Comparison of ENCODE assay signal across 20 mouse cellular contexts in the genomic region with DNA sequence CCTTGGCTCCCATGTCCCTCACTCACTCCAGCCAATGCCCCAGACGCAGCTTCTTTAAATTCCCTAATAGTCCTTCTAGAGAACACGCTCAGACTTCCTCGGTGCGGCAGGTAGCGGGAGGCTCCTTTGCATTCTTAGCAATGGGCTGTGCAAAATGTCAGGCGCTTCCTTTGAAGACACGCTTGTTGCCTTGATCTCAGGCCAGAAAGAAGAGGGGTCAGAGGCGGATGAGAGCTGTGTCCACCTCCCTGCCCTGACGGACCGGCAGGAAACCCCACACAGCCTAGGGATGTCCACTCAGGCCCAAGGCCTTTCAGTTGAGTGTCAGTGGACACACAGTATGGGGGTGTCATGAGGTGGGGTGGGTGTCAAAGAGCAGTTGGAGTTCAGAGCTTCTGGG. TPM values are rescaled to one million over a fixed set of nuclear protein-coding genes. Genes with fewer than 3 reads are reported as not detected.
A peak's percentile ranks its signal among the peaks of the same experiment; 100 is the strongest.
DNase-seq lines count a peak whose midpoint lies in the region; ATAC-seq lines count a peak whose summit lies in the region.
"Had no signal": no experiment of that assay in that cellular context is flagged by ENCODE, and none has a peak within 500 bp of the region (broad histone marks: within the 10 kb centered on the region; RNA-seq: fewer than 3 reads in every experiment).

No protein-coding gene starts in this region.

- no peak overlapping the region for H3K9ac ChIP-seq in intestine, embryonic 14.5 days (ENCODE audit: low read length)
- H3K9ac ChIP-seq in intestine, embryonic 16.5 days (ENCODE audit: low read depth, low read length), result no peak overlapping the region
- H3K9ac ChIP-seq: forebrain, embryonic 15.5 days; heart, embryonic 15.5 days; hindbrain, embryonic 13.5 days had no signal

- H3K36me3 ChIP-seq in intestine, embryonic 14.5 days (ENCODE audit: control insufficient read depth, insufficient read depth, low read length), result no peaks in the 10 kb centered on the region
- H3K36me3 ChIP-seq in intestine, embryonic 16.5 days (ENCODE audit: control insufficient read depth, insufficient read depth, low read length), result no peaks in the 10 kb centered on the region
- H3K36me3 ChIP-seq: forebrain, embryonic 15.5 days; heart, embryonic 15.5 days; hindbrain, embryonic 13.5 days had no signal

- peak overlapping the region; percentile 11; the same call in 1 of the 2 replicates for H3K27ac ChIP-seq in intestine, embryonic 14.5 days (ENCODE audit: low read depth)
- no peak overlapping the region for H3K27ac ChIP-seq in intestine, embryonic 16.5 days (ENCODE audit: low read length)
- H3K27ac ChIP-seq: forebrain, embryonic 15.5 days; heart, adult 2 months; hindbrain, embryonic 13.5 days; hindbrain, postnatal 0 days had no signal

- ATAC-seq in intestine, embryonic 14.5 days (replicated peaks; ENCODE audit: low FRiP score, low TSS enrichment, low read depth), result no peak
- ATAC-seq in intestine, embryonic 16.5 days, result no peak
- ATAC-seq: forebrain, embryonic 15.5 days; hindbrain, postnatal 0 days had no signal

- no peaks in the 10 kb centered on the region for H3K27me3 ChIP-seq in intestine, embryonic 14.5 days (replicated peaks; ENCODE audit: control insufficient read depth, insufficient read depth, low read length)
- H3K27me3 ChIP-seq in intestine, embryonic 16.5 days (replicated peaks; ENCODE audit: control insufficient read depth, insufficient read depth, low read length), result no peaks in the 10 kb centered on the region; the same call in 1 of the 2 replicates
- H3K27me3 ChIP-seq: forebrain, embryonic 15.5 days; heart, embryonic 15.5 days had no signal

- no peak overlapping the region for H3K4me2 ChIP-seq in intestine, embryonic 14.5 days (ENCODE audit: low read length)
- H3K4me2 ChIP-seq in intestine, embryonic 16.5 days (ENCODE audit: low read depth, low read length), result no peak overlapping the region
- H3K4me2 ChIP-seq: forebrain, embryonic 15.5 days; heart, embryonic 11.5 days; heart, embryonic 15.5 days; hindbrain, embryonic 13.5 days had no signal

- DNase-seq in intestine, embryonic 14.5 days (ENCODE audit: low spot score), result no peak
- peak; percentile 57 for DNase-seq in kidney, postnatal 10 days
- DNase-seq in kidney, adult 9 months, result no peak
- DNase-seq in adrenal gland, postnatal 10 days, result peak; percentile 49
- peak; percentile 49 to 55 for DNase-seq in adrenal gland, postnatal 36 days
- no peak for DNase-seq in testis, postnatal 14 days (ENCODE audit: low spot score)
- DNase-seq: cerebellum, adult 18-20 months; cerebellum, adult 9-11 months; gastrocnemius, postnatal 10 days; heart, adult 2 months; heart, postnatal 14 days; kidney, adult 11 months had no signal

- WGBS in intestine, embryonic 14.5 days, result 73% methylated on average over 10 of the region's 10 CpGs
- 75% methylated on average over 10 of the region's 10 CpGs for WGBS in intestine, embryonic 16.5 days

- peaks cover 23% of the 10 kb centered on the region for H3K4me1 ChIP-seq in intestine, embryonic 14.5 days (replicated peaks; ENCODE audit: control insufficient read depth, insufficient read depth, low read length)
- peaks cover 28% of the 10 kb centered on the region for H3K4me1 ChIP-seq in intestine, embryonic 16.5 days (ENCODE audit: control insufficient read depth, insufficient read depth, low read length)

- H3K9me3 ChIP-seq in intestine, embryonic 14.5 days (ENCODE audit: control insufficient read depth, low read length), result no peaks in the 10 kb centered on the region
- no peaks in the 10 kb centered on the region for H3K9me3 ChIP-seq in intestine, embryonic 16.5 days (ENCODE audit: control insufficient read depth, low read length)
- H3K9me3 ChIP-seq: forebrain, embryonic 15.5 days; heart, embryonic 15.5 days; hindbrain, embryonic 13.5 days had no signal

- H3K4me3 ChIP-seq in intestine, embryonic 14.5 days (ENCODE audit: low read depth, low read length), result no peak overlapping the region
- H3K4me3 ChIP-seq in intestine, embryonic 16.5 days (ENCODE audit: low read length), result no peak overlapping the region
- H3K4me3 ChIP-seq: forebrain, embryonic 15.5 days; heart, adult 2 months; heart, embryonic 15.5 days; hindbrain, embryonic 13.5 days had no signal

RNA-seq across cellular contexts. Expression of gene Itga3, which starts 19.0 kb away (rescaled TPM):
- 24.1 and 29.0 TPM in 2 replicates for polyA plus RNA-seq in intestine, embryonic 14.5 days (2014; fragmentation: Nextera tagmentation; extraction: Ambion mirVana)
- polyA plus RNA-seq in intestine, embryonic 16.5 days (2015; fragmentation: Nextera tagmentation; extraction: Ambion mirVana), result 35.7 and 39.9 TPM in 2 replicates
- 10 to 100 TPM; 22.4 to 26.2 TPM for total RNA-seq in adrenal gland, postnatal 10 days (2021)
- 10 to 100 TPM; 38.0 to 56.7 TPM for total RNA-seq in adrenal gland, postnatal 36 days (2021)

RNA-seq across cellular contexts. Expression of gene Dlx3, which starts 24.3 kb away (rescaled TPM):
- 0.72 and 0.91 TPM in 2 replicates for polyA plus RNA-seq in intestine, embryonic 14.5 days (2014; fragmentation: Nextera tagmentation; extraction: Ambion mirVana)
- 0.64 and 0.71 TPM in 2 replicates for polyA plus RNA-seq in intestine, embryonic 16.5 days (2015; fragmentation: Nextera tagmentation; extraction: Ambion mirVana)
- under 1 TPM in 1 of 2 experiments, not detected in 1; 0.60 TPM for total RNA-seq in adrenal gland, postnatal 10 days (2021)
- total RNA-seq in adrenal gland, postnatal 36 days (2021), result not detected
- total RNA-seq: heart, adult 2 months; heart, postnatal 14 days; hematopoietic stem cell, adult 5-6 weeks had no signal
- polyA plus RNA-seq: forebrain, embryonic 15.5 days; frontal cortex, adult 2 months; heart, adult 2 months had no signal

RNA-seq across cellular contexts. Expression of gene Dlx4, which starts 50.5 kb away (rescaled TPM):
- not detected in 2 replicates for polyA plus RNA-seq in intestine, embryonic 14.5 days (2014; fragmentation: Nextera tagmentation; extraction: Ambion mirVana)
- 0.11 and 0.12 TPM in 2 replicates for polyA plus RNA-seq in intestine, embryonic 16.5 days (2015; fragmentation: Nextera tagmentation; extraction: Ambion mirVana)
- under 1 TPM in 1 of 2 experiments, not detected in 1; 0.18 TPM for total RNA-seq in adrenal gland, postnatal 10 days (2021)
- total RNA-seq in adrenal gland, postnatal 36 days (2021), result not detected
- total RNA-seq: heart, adult 2 months; hematopoietic stem cell, adult 5-6 weeks had no signal
- polyA plus RNA-seq: forebrain, embryonic 15.5 days; frontal cortex, adult 2 months; heart, embryonic 11.5 days; hindbrain, embryonic 13.5 days had no signal

RNA-seq across cellular contexts. Expression of gene Pdk2, which starts 54.4 kb away (rescaled TPM):
- polyA plus RNA-seq in intestine, embryonic 14.5 days (2014; fragmentation: Nextera tagmentation; extraction: Ambion mirVana), result 26.4 and 29.6 TPM in 2 replicates
- 42.2 and 48.2 TPM in 2 replicates for polyA plus RNA-seq in intestine, embryonic 16.5 days (2015; fragmentation: Nextera tagmentation; extraction: Ambion mirVana)
- total RNA-seq in adrenal gland, postnatal 10 days (2021), result 100 to 1,000 TPM; 144 to 199 TPM
- total RNA-seq in adrenal gland, postnatal 36 days (2021), result 100 to 1,000 TPM in 1 of 2 experiments, 10 to 100 TPM in 1; 70.0 to 103 TPM

Comparison
In these comparisons a context has a peak if more than half of its experiments do, and no peak if none do; other contexts are left out.
1. DNase-seq: peak in kidney, postnatal 10 days (single experiment), adrenal gland, postnatal 10 days (single experiment) and adrenal gland, postnatal 36 days (2 of 2); none in intestine, embryonic 14.5 days (single experiment), kidney, adult 9 months (single experiment) and testis, postnatal 14 days (single experiment).